Mouse (Mus musculus): ENCODE results near the gene Nudt22. TPM values are rescaled to one million over a fixed set of nuclear protein-coding genes. Genes with fewer than 3 reads are reported as not detected.

Gene Nudt22
- polyA plus RNA-seq (2014; fragmentation: Illumina TruSeq; extraction: RNeasy Lipid Tissue Mini Kit (QIAGEN cat#74804)), result not detected

GRCm38 (mm10) chr19:6996006-6996405 lies at the start of gene Nudt22, which contains the start of gene Trpt1:
TSS of gene Nudt22 (minus strand) at chr19:6996117.
TSS of gene Trpt1 (plus strand) at chr19:6996131.

GRCm38 (mm10) chr19:7039841-7040636 lies 44.1 kb upstream of the Nudt22 start, which contains the start of gene Stip1:
TSS of gene Stip1 (minus strand) at chr19:7039967.

GRCm38 (mm10) chr19:7019191-7019590 lies 23.3 kb upstream of the Nudt22 start, which contains the start of gene Fermt3:
TSS of gene Fermt3 (minus strand) at chr19:7019469.

GRCm38 (mm10) chr19:6992011-6992858 lies 3.7 kb downstream of the Nudt22 start, which contains the start of gene Dnajc4:
TSS of gene Dnajc4 (minus strand) at chr19:6992572.

GRCm38 (mm10) chr19:6987061-6987903 lies 8.6 kb downstream of the Nudt22 start, which contains the start of gene Vegfb:
TSS of gene Vegfb (minus strand) at chr19:6987651.

GRCm38 (mm10) chr19:6980381-6981093 lies 15.4 kb downstream of the Nudt22 start, which contains the start of gene Fkbp2:
TSS of gene Fkbp2 (minus strand) at chr19:6980501.

GRCm38 (mm10) chr19:6975537-6976521 lies 20.1 kb downstream of the Nudt22 start, which contains the start of gene Plcb3:
TSS of gene Plcb3 (minus strand) at chr19:6976470.

GRCm38 (mm10) chr19:6974211-6975205 lies 21.4 kb downstream of the Nudt22 start, which contains the start of gene Ppp1r14b:
TSS of gene Ppp1r14b (plus strand) at chr19:6974968.

Other genes with a start within 250 kb of the Nudt22 start
- gene Rps6ka4, start 155.5 kb downstream of the Nudt22 start, polyA plus RNA-seq (2014; fragmentation: Illumina TruSeq; extraction: RNeasy Lipid Tissue Mini Kit (QIAGEN cat#74804)), result not detected
- gene Ccdc88b, start 137.9 kb downstream of the Nudt22 start, polyA plus RNA-seq (2014; fragmentation: Illumina TruSeq; extraction: RNeasy Lipid Tissue Mini Kit (QIAGEN cat#74804)), result not detected
- 26.0 TPM for gene Trmt112, start 86.4 kb downstream of the Nudt22 start, polyA plus RNA-seq (2014; fragmentation: Illumina TruSeq; extraction: RNeasy Lipid Tissue Mini Kit (QIAGEN cat#74804))
- gene Prdx5, start 86.0 kb downstream of the Nudt22 start, polyA plus RNA-seq (2014; fragmentation: Illumina TruSeq; extraction: RNeasy Lipid Tissue Mini Kit (QIAGEN cat#74804)), result 12.0 TPM
- 0.83 TPM for gene Esrra, start 74.3 kb downstream of the Nudt22 start, polyA plus RNA-seq (2014; fragmentation: Illumina TruSeq; extraction: RNeasy Lipid Tissue Mini Kit (QIAGEN cat#74804))
- gene Catsperz, start 70.7 kb downstream of the Nudt22 start, polyA plus RNA-seq (2014; fragmentation: Illumina TruSeq; extraction: RNeasy Lipid Tissue Mini Kit (QIAGEN cat#74804)), result not detected
- not detected for gene Kcnk4, start 61.6 kb downstream of the Nudt22 start, polyA plus RNA-seq (2014; fragmentation: Illumina TruSeq; extraction: RNeasy Lipid Tissue Mini Kit (QIAGEN cat#74804))
- gene Bad, start 54.3 kb downstream of the Nudt22 start, polyA plus RNA-seq (2014; fragmentation: Illumina TruSeq; extraction: RNeasy Lipid Tissue Mini Kit (QIAGEN cat#74804)), result 0.71 TPM
- gene Gpr137, start 53.6 kb downstream of the Nudt22 start, polyA plus RNA-seq (2014; fragmentation: Illumina TruSeq; extraction: RNeasy Lipid Tissue Mini Kit (QIAGEN cat#74804)), result not detected
- gene Ppp1r14b, start 21.1 kb downstream of the Nudt22 start, polyA plus RNA-seq (2014; fragmentation: Illumina TruSeq; extraction: RNeasy Lipid Tissue Mini Kit (QIAGEN cat#74804)), result 8.7 TPM
- 4.2 TPM for gene Plcb3, start 19.6 kb downstream of the Nudt22 start, polyA plus RNA-seq (2014; fragmentation: Illumina TruSeq; extraction: RNeasy Lipid Tissue Mini Kit (QIAGEN cat#74804))
- 12.2 TPM for gene Fkbp2, start 15.6 kb downstream of the Nudt22 start, polyA plus RNA-seq (2014; fragmentation: Illumina TruSeq; extraction: RNeasy Lipid Tissue Mini Kit (QIAGEN cat#74804))
- 10.9 TPM for gene Vegfb, start 8.5 kb downstream of the Nudt22 start, polyA plus RNA-seq (2014; fragmentation: Illumina TruSeq; extraction: RNeasy Lipid Tissue Mini Kit (QIAGEN cat#74804))
- gene Dnajc4, start 3.5 kb downstream of the Nudt22 start, polyA plus RNA-seq (2014; fragmentation: Illumina TruSeq; extraction: RNeasy Lipid Tissue Mini Kit (QIAGEN cat#74804)), result not detected
- gene Trpt1, start within 50 bp of the Nudt22 start, polyA plus RNA-seq (2014; fragmentation: Illumina TruSeq; extraction: RNeasy Lipid Tissue Mini Kit (QIAGEN cat#74804)), result not detected
- gene Fermt3, start 23.4 kb upstream of the Nudt22 start, polyA plus RNA-seq (2014; fragmentation: Illumina TruSeq; extraction: RNeasy Lipid Tissue Mini Kit (QIAGEN cat#74804)), result not detected
- 74.7 TPM for gene Stip1, start 43.9 kb upstream of the Nudt22 start, polyA plus RNA-seq (2014; fragmentation: Illumina TruSeq; extraction: RNeasy Lipid Tissue Mini Kit (QIAGEN cat#74804))
- gene Macrod1, start 60.7 kb upstream of the Nudt22 start, polyA plus RNA-seq (2014; fragmentation: Illumina TruSeq; extraction: RNeasy Lipid Tissue Mini Kit (QIAGEN cat#74804)), result 1.4 TPM
- 2.1 TPM for gene Flrt1, start 109.6 kb upstream of the Nudt22 start, polyA plus RNA-seq (2014; fragmentation: Illumina TruSeq; extraction: RNeasy Lipid Tissue Mini Kit (QIAGEN cat#74804))
- gene Otub1, start 210.2 kb upstream of the Nudt22 start, polyA plus RNA-seq (2014; fragmentation: Illumina TruSeq; extraction: RNeasy Lipid Tissue Mini Kit (QIAGEN cat#74804)), result 22.1 TPM
- 36.3 TPM for gene Cox8a, start 221.5 kb upstream of the Nudt22 start, polyA plus RNA-seq (2014; fragmentation: Illumina TruSeq; extraction: RNeasy Lipid Tissue Mini Kit (QIAGEN cat#74804))
- 15.0 TPM for gene Naa40, start 245.1 kb upstream of the Nudt22 start, polyA plus RNA-seq (2014; fragmentation: Illumina TruSeq; extraction: RNeasy Lipid Tissue Mini Kit (QIAGEN cat#74804))